Mouse (Mus musculus) adrenal gland, adult 2 months (tissue): Measurements from ENCODE around the gene Wwc2. TPM values are rescaled to one million over a fixed set of nuclear protein-coding genes. Genes with fewer than 3 reads are reported as not detected.

Experiments
- DNase-seq: peaks from one replicate; pipeline ENCODE4 v3.0.0; 2021
- polyA plus RNA-seq: library from polyadenylated mRNA; depleted of rRNA; stranded (reverse); fragments of >200 nt; gene quantifications from 2 replicates; pipeline ENCODE4 v1.2.3, GENCODE M21; 2012
- total RNA-seq, 2 experiments: library from RNA; stranded (reverse); gene quantifications; 2 replicates each; pipeline ENCODE4 v1.2.3; 2021

Wwc2 gene
- total and polyA plus RNA-seq, 3 experiments = 13.0 to 25.7 (median 21.9) TPM

- peak; percentile 66 for DNase-seq
Observed at GRCm38 (mm10) chr8:47989655-47990385, 904 bp downstream of the Wwc2 start.

GRCm38 (mm10) chr8:47989211-47989610 is 1.5 kb downstream of the Wwc2 start:
- no peak for DNase-seq

- no peak for DNase-seq
Observed at GRCm38 (mm10) chr8:47988111-47988510, 2.6 kb downstream of the Wwc2 start.

GRCm38 (mm10) chr8:47985644-47986043 is 5.1 kb downstream of the Wwc2 start:
- no peak for DNase-seq

- DNase-seq = no peak
Observed at GRCm38 (mm10) chr8:47985243-47985642, 5.5 kb downstream of the Wwc2 start.

- no peak for DNase-seq
Observed at GRCm38 (mm10) chr8:47981075-47981474, 9.6 kb downstream of the Wwc2 start.

GRCm38 (mm10) chr8:47979876-47980275 is 10.8 kb downstream of the Wwc2 start:
- no peak for DNase-seq

GRCm38 (mm10) chr8:47978755-47979154 is 12.0 kb downstream of the Wwc2 start:
- DNase-seq = no peak

- no peak for DNase-seq
Observed at GRCm38 (mm10) chr8:47974963-47975314, 15.8 kb downstream of the Wwc2 start.

- DNase-seq = peak; percentile 92
Observed at GRCm38 (mm10) chr8:47974138-47974962, 16.4 kb downstream of the Wwc2 start.

GRCm38 (mm10) chr8:47971121-47971520 is 19.6 kb downstream of the Wwc2 start:
- no peak for DNase-seq

GRCm38 (mm10) chr8:47970576-47970975 is 20.1 kb downstream of the Wwc2 start:
- no peak for DNase-seq

GRCm38 (mm10) chr8:47967045-47967920 is 23.4 kb downstream of the Wwc2 start:
- no peak for DNase-seq

- DNase-seq = no peak
Observed at GRCm38 (mm10) chr8:47962484-47962883, 28.2 kb downstream of the Wwc2 start.

- peak; percentile 68 for DNase-seq
Observed at GRCm38 (mm10) chr8:47962005-47962404, 28.7 kb downstream of the Wwc2 start.

GRCm38 (mm10) chr8:47957560-47957959 is 33.2 kb downstream of the Wwc2 start:
- DNase-seq = no peak

GRCm38 (mm10) chr8:47951380-47951932 is 39.3 kb downstream of the Wwc2 start:
- DNase-seq = no peak

- DNase-seq = no peak
Observed at GRCm38 (mm10) chr8:47948836-47949235, 41.9 kb downstream of the Wwc2 start.

- DNase-seq = no peak
Observed at GRCm38 (mm10) chr8:47947672-47948618, 42.8 kb downstream of the Wwc2 start.

- no peak for DNase-seq
Observed at GRCm38 (mm10) chr8:47943049-47943448, 47.7 kb downstream of the Wwc2 start.

- no peak for DNase-seq
Observed at GRCm38 (mm10) chr8:47941028-47941427, 49.7 kb downstream of the Wwc2 start.
